Mouse (Mus musculus) bone marrow, adult 2 months (tissue): Measurements from ENCODE around the gene Cks1b.

Experiments used
- CTCF ChIP-seq: fragments of 200-500 bp; IDR thresholded peaks from 2 replicates; pipeline ENCODE4 v1.5.1; 2011; ENCODE audit warnings: low read length, control low read depth; ENCODE audit not compliant: control insufficient read depth, insufficient read depth
- POLR2A ChIP-seq: fragments of 200-500 bp; IDR thresholded peaks from 2 replicates; pipeline ENCODE4 v1.6.1; 2011; ENCODE audit warnings: low read depth, mild to moderate bottlenecking, control low read depth, low read length, borderline replicate concordance; ENCODE audit not compliant: control insufficient read depth

GRCm38 (mm10) chr3:89408448-89408847, 9.7 kb downstream of the Cks1b start:
- no peak for TF ChIP-seq CTCF
- no peak for TF ChIP-seq POLR2A
